Mouse (Mus musculus) stomach, embryonic 14.5 days (tissue): ENCODE data around the gene Cgas. TPM values are rescaled to one million over a fixed set of nuclear protein-coding genes. Genes with fewer than 3 reads are reported as not detected.

ENCODE experiments used
- ATAC-seq: fragments of 200-750 bp; cut with Nextera tagmentation; 2 replicates; pipeline ENCODE4 v1.8.0; 2017; ENCODE audit warnings: low read depth, moderate TSS enrichment; ENCODE audit not compliant: insufficient number of reproducible peaks, insufficient read depth, low FRiP score
- H3K27ac ChIP-seq: fragments of 300-500 bp; sonication (generic); 2 replicates; pipeline ENCODE4 v1.5.1; 2014; ENCODE audit warnings: mild to moderate bottlenecking, low read length, moderate library complexity, mixed read lengths
- H3K27me3 ChIP-seq: fragments of 300-500 bp; sonication (generic); 2 replicates; pipeline ENCODE4 v1.6.1; 2014; ENCODE audit warnings: low read length, control low read depth, mixed read lengths; ENCODE audit not compliant: control insufficient read depth, insufficient read depth
- H3K36me3 ChIP-seq: fragments of 300-500 bp; sonication (generic); 2 replicates; pipeline ENCODE4 v1.6.1; 2014; ENCODE audit warnings: mild to moderate bottlenecking, control low read depth, low read length, moderate library complexity, mixed read lengths; ENCODE audit not compliant: control insufficient read depth, insufficient read depth
- H3K4me1 ChIP-seq: fragments of 300-500 bp; sonication (generic); 2 replicates; pipeline ENCODE4 v1.6.1; 2014; ENCODE audit warnings: low read length, control low read depth, mixed read lengths; ENCODE audit not compliant: control insufficient read depth, insufficient read depth
- H3K4me2 ChIP-seq: fragments of 300-500 bp; sonication (generic); replicated peaks from 2 replicates; pipeline ENCODE4 v1.6.1; 2014; ENCODE audit warnings: low read depth, low read length, control low read depth
- H3K4me3 ChIP-seq: fragments of 300-500 bp; sonication (generic); 2 replicates; pipeline ENCODE4 v1.5.1; 2014; ENCODE audit warnings: low read depth, low read length, control low read depth
- H3K9ac ChIP-seq: fragments of 300-500 bp; sonication (generic); replicated peaks from 2 replicates; pipeline ENCODE4 v1.6.1; 2014; ENCODE audit warnings: low read depth, mild to moderate bottlenecking, control low read depth, low read length, moderate library complexity, mixed read lengths
- H3K9me3 ChIP-seq: fragments of 300-500 bp; sonication (generic); 2 replicates; pipeline ENCODE4 v1.6.1; 2016; ENCODE audit warnings: low read depth, low read length, control low read depth; ENCODE audit not compliant: control insufficient read depth
- WGBS: fragments of 180-500 bp; shearing (Covaris S2); extraction: QIAGEN DNeasy Blood & Tissue Kit; methylation state at CpG from one replicate; pipeline ENCODE4 v1.1.7; 2014; 5-methylcytosine and 5-hydroxymethylcytosine counted together
- polyA plus RNA-seq: library from polyadenylated mRNA; unstranded; fragments of >200 nt; fragmentation: Nextera tagmentation; extraction: Ambion mirVana; gene quantifications from 2 replicates; pipeline ENCODE4 v1.2.1, GENCODE M21; 2014

Gene Cgas
- polyA plus RNA-seq, 1 experiment from 2014 or later = 2.7 TPM

DNA sequence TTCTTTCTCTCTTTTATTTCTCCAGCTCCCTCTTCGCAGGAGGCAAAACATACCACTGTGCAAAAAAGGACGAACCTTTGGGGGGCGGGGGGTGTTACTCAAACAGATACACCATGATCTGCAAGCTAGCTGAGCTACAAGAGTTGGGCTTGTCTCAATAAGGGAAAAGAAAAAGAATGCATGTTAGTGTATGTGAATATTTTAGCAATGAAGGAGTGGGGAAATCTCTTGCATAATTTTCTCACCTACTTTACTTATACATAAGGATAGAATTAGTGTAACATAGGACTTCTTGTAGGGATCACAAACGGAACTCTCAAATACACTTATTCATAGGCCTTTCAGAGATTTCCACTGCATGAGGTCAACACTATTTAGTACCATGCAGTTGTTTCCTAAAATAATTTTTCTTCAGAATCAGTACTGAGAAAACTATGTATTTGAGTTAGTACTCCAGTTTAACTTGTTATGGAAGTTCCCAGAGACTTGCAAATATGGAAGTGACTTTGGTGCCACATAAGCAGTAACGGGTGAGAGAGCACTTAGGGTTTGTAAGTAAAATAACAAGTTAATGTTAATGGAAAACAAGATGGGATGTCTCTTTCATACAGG, 31.8 kb upstream of the Cgas start:
- 79% methylated on average over 5 of the region's 5 CpGs for WGBS
- Histone ChIP-seq H3K36me3 (peaks cover 42% of the 10 kb centered on the region), H3K27ac (no peak overlapping the region), H3K4me2 (no peak overlapping the region), H3K9me3 (no peaks in the 10 kb centered on the region), H3K4me3 (no peak overlapping the region), H3K9ac (no peak overlapping the region), H3K27me3 (no peaks in the 10 kb centered on the region), H3K4me1 (0 out of 2 replicates have a peak, but pooled peaks cover 2% of the 10 kb centered on the region)
- ATAC-seq = no peak

DNA sequence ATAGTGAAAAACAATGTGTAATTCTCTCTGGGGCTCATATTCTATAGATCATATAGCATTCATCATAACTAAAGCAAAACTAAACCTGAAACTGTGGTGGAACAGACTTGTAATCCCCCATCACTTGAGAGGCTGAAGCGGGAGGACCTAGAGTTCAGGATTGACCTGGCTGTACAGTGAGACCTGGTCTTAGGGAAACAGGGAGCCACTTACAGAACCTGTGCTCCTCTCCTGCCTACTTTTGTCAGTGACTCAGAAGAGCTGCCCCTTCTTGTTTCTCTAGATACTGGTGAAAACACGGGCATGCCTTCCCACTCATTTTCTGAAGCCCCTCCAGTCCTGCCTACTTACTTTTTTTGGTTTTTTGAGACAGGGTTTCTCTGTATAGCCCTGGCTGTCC, 31.2 kb upstream of the Cgas start:
- H3K9ac ChIP-seq = no peak overlapping the region
- no peaks in the 10 kb centered on the region for H3K27me3 ChIP-seq
- ATAC-seq = no peak
- peaks cover 38% of the 10 kb centered on the region for H3K36me3 ChIP-seq
- H3K4me1 ChIP-seq = no peaks in the 10 kb centered on the region
- no peaks in the 10 kb centered on the region for H3K9me3 ChIP-seq
- 78% methylated on average over 2 of the region's 2 CpGs for WGBS
- no peak overlapping the region for H3K4me2 ChIP-seq
- no peak overlapping the region for H3K27ac ChIP-seq
- no peak overlapping the region for H3K4me3 ChIP-seq

DNA sequence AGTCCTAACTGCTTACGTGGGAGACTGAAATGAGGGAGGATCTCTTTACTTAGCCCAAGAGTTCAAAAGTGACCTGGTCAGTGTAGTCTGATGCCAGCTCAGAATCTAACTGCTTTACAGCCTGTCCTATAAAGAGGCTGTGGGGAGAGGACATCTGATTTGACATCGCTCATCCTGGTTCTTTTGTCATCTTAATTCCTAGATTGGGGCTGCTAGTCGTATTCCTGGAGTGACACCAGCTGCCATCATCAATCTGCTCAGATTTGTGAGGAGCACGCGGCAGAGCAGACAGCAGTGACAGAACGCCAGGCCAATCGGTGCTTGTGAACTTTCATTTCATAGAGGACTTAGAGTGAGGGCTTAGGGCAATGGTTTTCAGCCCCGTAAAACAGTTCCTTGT, 30.6 kb upstream of the Cgas start:
- H3K9ac ChIP-seq = no peak overlapping the region
- H3K27me3 ChIP-seq = no peaks in the 10 kb centered on the region
- H3K36me3 ChIP-seq = peaks cover 38% of the 10 kb centered on the region
- 81% methylated on average over 8 of the region's 8 CpGs for WGBS
- no peaks in the 10 kb centered on the region for H3K9me3 ChIP-seq
- H3K27ac ChIP-seq = no peak overlapping the region
- no peak for ATAC-seq
- no peak overlapping the region for H3K4me3 ChIP-seq
- H3K4me1 ChIP-seq = no peaks in the 10 kb centered on the region
- H3K4me2 ChIP-seq = no peak overlapping the region

DNA sequence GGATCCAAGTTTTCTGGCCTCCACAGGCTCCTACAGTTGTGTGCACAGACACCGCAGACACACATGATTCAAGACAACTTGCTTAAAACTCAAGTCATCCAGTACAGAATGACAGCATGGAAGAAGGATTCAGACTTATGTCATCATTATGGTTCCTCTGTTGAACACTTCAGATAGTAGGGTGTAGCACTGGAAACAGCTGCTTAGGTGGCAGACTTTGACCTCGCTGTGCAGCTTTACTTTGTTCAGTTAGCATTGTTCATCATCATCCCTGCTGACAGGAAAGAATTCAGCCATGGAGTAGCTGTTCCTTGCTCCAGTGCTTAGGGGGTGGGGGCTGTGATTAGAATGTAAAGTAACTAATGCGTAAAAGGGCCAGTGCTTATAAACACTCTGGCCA, 22.7 kb upstream of the Cgas start:
- no peaks in the 10 kb centered on the region for H3K27me3 ChIP-seq
- H3K27ac ChIP-seq = no peak overlapping the region
- H3K9me3 ChIP-seq = no peaks in the 10 kb centered on the region
- no peaks in the 10 kb centered on the region for H3K4me1 ChIP-seq
- no peak overlapping the region for H3K9ac ChIP-seq
- H3K36me3 ChIP-seq = peaks cover 44% of the 10 kb centered on the region
- H3K4me2 ChIP-seq = no peak overlapping the region
- ATAC-seq = no peak
- 85% methylated on average over 3 of the region's 3 CpGs for WGBS
- H3K4me3 ChIP-seq = no peak overlapping the region

DNA sequence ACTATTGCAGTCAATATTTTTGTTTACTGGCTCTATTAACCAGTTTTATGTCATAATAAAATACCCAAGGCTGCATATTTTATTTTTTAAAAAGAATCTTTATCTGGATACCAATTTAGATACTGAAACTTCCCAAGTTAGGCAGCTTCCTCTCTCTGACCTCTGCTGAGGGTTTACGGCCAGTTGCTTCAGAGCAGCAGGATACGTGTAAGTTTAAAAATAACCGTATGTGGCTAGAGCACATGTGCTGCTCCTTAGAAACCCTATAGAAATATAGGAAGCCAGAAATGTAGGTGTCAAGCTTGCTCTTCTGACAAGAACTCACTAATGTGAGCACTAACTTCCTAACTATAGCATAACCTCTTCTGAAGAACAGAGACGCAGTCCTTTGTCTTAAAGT, 20.3 kb upstream of the Cgas start:
- Histone ChIP-seq H3K9me3 (no peaks in the 10 kb centered on the region), H3K36me3 (peaks cover 46% of the 10 kb centered on the region), H3K27me3 (no peaks in the 10 kb centered on the region), H3K4me3 (no peak overlapping the region), H3K27ac (no peak overlapping the region), H3K4me1 (no peaks in the 10 kb centered on the region), H3K9ac (no peak overlapping the region), H3K4me2 (no peak overlapping the region)
- no peak for ATAC-seq
- WGBS = 98% methylated on average over 4 of the region's 4 CpGs

DNA sequence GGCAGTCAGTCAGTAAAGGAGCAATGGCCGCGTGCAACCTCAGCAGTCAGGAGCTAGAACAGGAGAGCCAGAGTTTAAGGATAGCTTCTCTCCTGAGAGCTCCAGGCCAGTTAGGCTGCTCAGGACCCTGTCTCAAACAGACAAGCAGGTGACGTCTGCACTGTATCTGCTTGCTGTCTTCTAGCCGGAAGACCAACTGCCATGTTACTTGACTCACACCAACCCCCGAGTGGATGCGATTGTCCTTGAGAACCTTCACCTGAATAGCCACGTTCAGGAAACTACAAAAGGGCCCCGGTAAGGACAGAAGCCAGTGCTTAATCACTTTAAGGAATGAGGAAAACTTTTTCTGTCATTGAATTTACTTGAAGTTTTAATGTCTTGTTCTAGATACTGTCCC, 14.0 kb upstream of the Cgas start:
- H3K36me3 ChIP-seq = peaks cover 44% of the 10 kb centered on the region
- WGBS = 85% methylated on average over 8 of the region's 8 CpGs
- no peak for ATAC-seq

DNA sequence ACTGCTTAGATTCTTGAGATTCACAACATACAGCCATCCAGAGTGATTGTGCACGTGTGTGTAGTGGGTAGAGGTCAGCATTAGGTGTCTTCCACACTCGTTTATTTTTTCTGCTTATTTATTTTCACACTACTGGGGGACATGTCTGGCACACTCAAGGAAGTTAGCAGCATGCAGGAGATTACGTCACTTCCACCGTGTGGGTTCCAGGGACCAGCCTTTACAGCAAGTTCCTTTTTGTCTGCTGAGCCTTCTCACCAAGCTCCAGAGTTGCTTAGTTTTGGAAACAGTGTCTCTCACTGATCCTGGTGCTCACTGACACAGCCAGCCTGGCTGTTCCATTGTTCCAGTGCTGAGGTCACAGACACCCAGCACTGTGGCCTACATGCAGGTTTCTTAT, 8.3 kb upstream of the Cgas start:
- WGBS = 75% methylated on average over 4 of the region's 4 CpGs
- Histone ChIP-seq H3K4me3 (no peak overlapping the region), H3K9ac (no peak overlapping the region), H3K4me1 (peaks cover 6% of the 10 kb centered on the region; the same call in 1 of the 2 replicates), H3K4me2 (no peak overlapping the region), H3K9me3 (no peaks in the 10 kb centered on the region), H3K27me3 (no peaks in the 10 kb centered on the region), H3K27ac (no peak overlapping the region), H3K36me3 (peaks cover 21% of the 10 kb centered on the region)
- ATAC-seq = no peak

More for the DNA sequence above, 14.0 kb upstream of the Cgas start:
- no peaks in the 10 kb centered on the region for H3K4me1 ChIP-seq
- H3K27ac ChIP-seq = no peak overlapping the region
- H3K27me3 ChIP-seq = no peaks in the 10 kb centered on the region
- H3K4me2 ChIP-seq = no peak overlapping the region
- no peak overlapping the region for H3K9ac ChIP-seq
- H3K4me3 ChIP-seq = no peak overlapping the region
- no peaks in the 10 kb centered on the region for H3K9me3 ChIP-seq

DNA sequence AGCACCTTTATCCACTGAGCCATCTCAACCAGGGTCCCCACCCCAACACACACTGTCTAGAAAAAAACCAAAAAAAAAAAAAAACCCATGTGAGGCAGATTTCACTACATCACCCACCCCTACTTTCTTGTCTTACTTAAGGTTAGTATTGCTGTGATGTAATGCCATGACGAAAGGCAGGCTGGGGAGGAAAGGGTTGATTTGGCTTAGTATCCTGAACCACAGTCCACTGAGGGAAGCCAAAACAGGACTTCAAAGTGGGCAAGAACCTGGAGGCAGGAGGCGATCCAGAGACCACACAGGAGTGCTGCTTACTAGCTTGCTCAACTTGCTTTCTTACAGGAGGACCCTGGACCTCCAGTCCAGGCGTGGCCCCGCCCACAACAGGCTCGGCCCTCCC, 7.4 kb upstream of the Cgas start:
- no peak overlapping the region for H3K9ac ChIP-seq
- peaks cover 21% of the 10 kb centered on the region for H3K36me3 ChIP-seq
- ATAC-seq = no peak
- H3K27me3 ChIP-seq = no peaks in the 10 kb centered on the region
- no peak overlapping the region for H3K4me2 ChIP-seq
- WGBS = 83% methylated on average over 5 of the region's 5 CpGs
- no peaks in the 10 kb centered on the region for H3K9me3 ChIP-seq
- peaks cover 6% of the 10 kb centered on the region; the same call in 1 of the 2 replicates for H3K4me1 ChIP-seq
- no peak overlapping the region for H3K27ac ChIP-seq
- no peak overlapping the region for H3K4me3 ChIP-seq
